Mouse (Mus musculus) heart, postnatal 10 days (tissue): ENCODE measurements at regions not wholly inside any gene's neighbourhood (a gene's known extent, or its start where the extent isn't known, plus 50 kb on each side); places are given as distances from the start of the nearest gene placed in this dataset.
A peak's percentile ranks its signal among the peaks of the same experiment; 100 is the strongest.
"Not testable (repeated sequence)": the region's sequence is repeated elsewhere in the genome, so short reads cannot be mapped to it uniquely, and the experiment has no call there.

ENCODE experiments used
- DNase-seq, 2 experiments: peaks; one replicate each; pipeline ENCODE4 v3.0.0; 2021
- intact Hi-C: fragments of 180-260 bp; cut with DNase I; formaldehyde crosslinking; loops from one replicate; pipeline ENCODE4 v1.15.1; 2025

DNA sequence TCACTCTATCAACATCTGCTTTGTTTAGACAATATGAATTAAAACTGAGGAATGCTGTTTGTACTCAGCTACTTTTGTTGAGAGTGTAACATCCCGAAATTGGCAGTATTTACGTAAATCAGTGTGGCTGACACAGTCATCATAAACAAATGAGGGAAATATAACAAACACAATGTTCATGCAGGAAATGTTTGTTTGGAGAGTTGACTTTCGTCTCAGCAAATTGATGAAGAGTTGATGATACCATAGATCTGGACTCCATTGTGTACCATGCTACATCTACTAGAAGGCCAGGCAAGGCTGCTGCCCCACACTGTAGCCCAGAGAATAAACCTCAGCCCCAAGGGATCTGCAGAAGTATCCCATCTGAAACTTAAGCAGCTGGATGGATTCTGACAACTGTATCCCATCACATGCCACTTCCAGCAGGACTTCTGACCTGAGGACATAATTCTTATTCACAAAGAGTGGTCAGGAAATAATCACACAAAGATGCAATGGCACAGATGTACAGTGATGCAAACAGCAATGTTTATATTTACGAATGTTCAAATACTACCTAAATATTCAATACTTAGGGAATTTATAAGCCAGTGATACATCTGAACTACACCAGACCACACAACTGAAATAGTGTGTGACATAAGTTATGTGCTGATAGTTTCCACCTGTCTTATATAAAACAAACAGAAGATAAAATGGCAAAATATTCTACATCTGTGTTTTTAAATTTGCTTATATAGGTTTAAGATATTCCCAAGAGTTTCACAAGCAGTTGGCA is 51.3 kb downstream of the Gm21897 start:
- DNase-seq = no peak
- intact Hi-C loops = no loop called here

DNA sequence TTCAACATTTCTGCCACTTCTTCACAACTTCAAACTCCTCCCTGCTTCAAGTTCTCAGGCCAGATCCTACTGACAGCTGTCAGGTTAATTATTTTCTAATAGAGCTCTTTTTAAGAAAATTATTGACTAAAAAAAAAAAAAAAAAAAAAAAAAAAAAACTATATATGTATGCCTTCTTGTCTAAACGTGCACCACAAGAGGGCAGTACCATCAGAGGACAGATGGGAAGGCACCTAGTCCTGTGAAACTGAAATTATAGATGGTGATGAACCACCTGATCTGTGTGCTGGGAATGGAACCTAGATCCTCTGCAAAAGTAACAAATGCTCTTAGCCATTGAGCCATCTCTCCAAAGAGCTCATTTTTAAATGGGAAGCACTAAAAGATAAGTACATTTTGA is 55.6 kb downstream of the Gm21897 start:
- intact Hi-C loops = no loop called here
- no peak for DNase-seq

DNA sequence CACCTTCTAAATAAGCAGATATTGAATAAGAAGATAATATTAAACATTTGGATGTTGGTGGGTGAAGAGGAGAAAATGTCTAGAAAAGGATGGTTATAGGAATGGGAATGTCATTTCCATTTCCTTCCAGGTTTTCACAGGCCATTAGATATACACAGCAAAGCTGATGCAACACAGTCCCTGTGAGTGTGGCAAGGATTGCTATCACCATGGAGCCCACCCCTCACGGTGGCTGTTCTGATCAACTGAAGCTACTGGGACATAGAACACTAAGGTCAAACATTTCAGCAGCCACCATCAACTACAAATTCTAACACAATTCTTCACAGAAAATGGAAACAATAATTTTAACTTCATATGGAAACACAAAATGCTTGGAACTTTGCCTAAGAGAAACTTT is 56.7 kb downstream of the Gm21897 start:
- intact Hi-C loops = no loop called here

DNA sequence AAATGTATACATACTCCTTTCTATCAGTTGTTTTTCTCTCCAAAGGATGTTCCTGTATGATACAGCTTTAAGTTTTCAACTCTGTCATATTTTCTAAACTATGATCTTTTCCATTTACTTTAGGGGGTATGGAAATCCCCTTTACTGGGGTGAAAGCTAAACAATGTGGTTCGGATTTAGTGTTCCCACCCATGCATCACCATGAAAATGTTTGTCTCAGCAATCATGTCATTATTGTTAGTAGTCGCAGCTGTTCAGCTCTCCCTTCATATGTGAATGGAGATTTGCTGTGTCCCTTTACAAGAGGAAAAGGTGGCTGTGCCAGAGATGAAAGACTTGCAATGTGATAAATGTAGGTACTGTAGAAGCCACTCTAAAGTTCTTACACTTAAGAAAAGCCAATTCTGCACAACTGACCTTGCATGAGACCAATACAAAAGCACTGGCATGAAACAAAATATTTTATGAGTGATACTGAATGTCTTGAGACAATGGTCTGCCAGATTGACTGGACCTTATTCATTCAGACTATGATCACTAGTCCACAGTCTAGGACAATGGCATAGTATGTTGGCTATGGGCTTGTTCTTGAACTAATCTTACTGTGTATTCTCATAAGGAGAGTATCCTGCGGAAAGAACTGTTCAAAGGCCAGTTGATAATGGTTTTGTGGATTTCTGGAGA is 68.4 kb downstream of the Gm21897 start:
- intact Hi-C loops = no loop called here
- DNase-seq = no peak

More for the DNA sequence above, 56.7 kb downstream of the Gm21897 start:
- no peak for DNase-seq

DNA sequence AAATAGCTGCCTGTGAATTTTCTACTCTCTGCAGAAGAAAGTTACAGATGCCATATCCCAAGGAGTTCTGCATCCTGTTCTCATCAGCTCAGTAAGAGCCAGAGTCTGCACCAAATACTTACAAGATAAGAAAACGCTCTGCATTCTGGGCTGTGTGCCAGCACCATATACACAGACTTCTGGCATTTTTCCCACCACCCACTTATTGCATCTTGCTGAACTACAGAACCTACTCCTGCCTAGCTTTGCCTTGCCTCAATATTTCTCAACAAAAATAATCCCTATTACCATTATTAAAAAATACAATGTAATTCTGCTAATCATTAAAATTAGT is 69.0 kb downstream of the Gm21897 start:
- intact Hi-C loops = no loop called here
- peak in 1 of 2 experiments; percentile 2 for DNase-seq

DNA sequence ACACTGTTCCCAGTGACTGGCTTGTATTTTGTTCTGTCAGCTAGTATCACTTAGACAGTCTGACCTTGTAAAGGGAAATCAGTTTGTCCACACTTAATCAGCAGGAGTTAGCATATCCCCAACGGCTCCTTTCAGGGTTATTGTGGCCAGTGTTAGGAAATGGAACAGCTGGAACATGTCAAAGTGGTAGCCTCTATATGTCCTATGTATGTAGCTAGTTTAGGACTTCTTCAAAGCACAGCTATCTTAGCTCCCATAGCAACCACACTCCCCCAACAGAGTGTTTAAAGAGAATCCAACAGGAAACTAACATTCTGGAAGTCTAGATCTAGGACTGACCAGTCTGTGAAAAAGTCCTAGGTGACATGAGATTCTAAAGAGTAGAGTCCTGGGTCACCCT is 72.6 kb downstream of the Gm21897 start:
- no peak for DNase-seq
- intact Hi-C loops = no loop called here

DNA sequence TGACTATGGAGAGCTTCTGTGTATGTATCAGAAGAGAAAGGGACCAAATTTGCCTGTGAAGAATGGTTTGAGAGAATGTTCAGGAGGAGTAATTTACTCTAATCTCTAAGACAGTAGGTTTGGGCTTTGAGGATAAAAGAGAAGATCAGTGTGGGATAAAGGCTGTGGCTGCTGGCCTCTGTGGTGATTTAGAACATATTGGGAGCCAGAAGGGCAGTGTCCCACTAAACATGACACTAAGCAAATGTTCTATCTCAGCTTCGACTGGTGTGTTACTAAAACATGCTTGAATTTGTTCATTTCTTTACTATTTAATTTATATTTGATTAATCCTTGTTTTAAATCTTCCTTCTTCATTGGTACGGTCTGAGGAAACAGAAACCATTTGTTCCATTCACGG is 113.1 kb downstream of the Gm21897 start:
- intact Hi-C loops = no loop called here
- DNase-seq = no peak

DNA sequence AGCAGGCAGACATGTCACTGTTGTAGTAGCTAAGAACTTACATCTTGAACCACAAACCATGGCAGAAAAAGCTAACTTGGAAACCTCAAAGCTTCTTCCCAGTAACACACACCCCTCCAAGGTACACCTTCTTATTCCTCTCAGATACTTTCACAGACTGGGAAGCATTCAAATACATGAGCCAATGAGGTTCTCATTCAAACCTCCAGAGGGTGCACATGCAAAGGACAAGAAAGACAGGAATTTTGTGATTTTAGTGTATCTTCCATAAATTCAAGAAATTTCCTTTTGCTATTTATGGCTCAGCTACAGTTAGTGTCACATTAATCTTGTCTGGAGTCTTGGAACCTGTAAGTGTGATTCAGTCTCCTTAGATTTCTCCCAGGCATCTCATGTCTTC is 115.4 kb downstream of the Gm21897 start:
- DNase-seq = no peak
- intact Hi-C loops = no loop called here

DNA sequence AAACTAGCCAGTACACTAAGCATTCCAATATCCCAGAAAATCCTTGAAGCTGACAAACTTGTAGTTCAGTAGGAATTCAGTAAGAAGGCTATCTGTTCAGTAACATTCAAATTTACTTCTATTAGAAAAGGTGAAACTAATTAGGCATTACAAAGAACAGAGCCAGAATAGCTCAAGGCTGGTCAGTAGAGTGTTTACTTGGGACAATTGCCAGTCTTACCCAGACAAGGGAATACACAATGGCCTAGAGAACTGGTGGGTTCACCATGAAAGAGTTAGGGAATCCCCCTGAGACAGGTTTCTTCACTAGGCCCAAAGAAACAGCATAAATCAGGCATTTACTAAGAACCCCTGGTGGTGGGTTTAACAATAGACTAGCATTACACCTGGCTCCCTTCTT is 145.6 kb downstream of the Gm21897 start:
- DNase-seq, intact Hi-C loops: not testable (repeated sequence)

DNA sequence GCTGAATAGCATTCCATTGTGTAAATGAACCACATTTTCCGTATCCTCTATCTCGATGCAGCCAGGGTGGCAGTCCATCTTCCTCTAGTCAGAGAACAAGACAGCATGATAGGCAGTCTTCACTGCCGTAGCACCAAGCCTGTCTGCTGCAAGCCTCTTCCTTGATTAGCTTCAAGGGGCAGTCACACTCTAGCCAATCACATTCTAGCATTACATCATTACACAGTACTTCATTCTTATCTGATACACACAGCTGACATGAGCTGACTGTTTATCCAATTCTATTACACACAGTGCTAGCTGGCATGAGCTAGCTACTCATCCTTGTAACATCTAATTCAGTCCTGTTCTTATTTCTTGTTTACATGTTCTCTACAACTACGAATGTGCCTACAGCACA is 156.6 kb downstream of the Gm21897 start:
- DNase-seq = no peak
- intact Hi-C loops = no loop called here

DNA sequence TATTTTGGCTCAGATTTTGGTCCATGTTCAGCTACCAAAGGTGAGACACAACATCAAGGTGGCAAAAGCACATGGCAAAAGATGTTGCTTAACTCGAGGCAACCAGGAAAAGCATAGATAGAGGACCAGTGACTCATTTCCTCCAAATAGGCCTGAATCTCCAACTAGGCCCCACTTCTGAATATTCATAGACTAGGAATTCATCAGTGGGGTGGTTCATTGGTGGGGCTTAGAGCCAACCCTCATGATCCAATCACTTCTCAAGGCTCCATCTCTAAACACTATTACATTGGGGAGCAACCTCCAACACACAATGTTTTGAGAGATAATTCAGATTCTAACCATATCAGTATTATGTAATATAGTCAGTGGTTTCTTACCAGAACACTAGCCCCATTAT is 161.6 kb downstream of the Gm21897 start:
- no peak for DNase-seq
- intact Hi-C loops = no loop called here

DNA sequence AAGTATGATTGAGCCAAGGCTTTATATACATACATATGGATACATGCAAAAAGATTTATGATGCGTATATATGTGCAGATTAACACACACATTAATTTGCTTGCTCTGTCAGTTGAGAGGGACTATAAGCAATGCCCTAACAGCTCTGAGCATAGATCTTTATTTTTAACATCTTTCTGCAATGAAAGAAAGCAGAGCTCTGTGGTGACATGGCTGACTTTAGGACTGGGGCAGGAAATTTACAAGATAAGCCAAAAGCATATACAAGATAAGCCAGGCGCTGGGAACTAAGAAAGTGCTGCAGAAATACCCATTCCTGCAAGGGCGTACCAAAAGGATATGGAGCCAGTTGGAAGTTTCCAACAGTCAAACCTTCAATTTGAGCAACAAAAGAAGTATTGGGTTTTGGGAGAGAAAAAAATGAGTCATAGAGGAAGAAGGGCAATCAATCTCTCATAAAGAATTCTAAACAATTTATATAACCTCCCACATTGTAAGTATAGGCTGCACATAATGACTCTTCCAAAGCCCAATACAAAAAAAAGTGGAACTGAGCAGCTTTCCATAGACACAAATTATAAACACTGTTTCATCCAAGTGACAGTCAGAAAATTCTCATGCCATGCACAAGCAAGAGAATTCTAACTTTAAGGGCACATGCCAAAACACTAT is 174.2 kb downstream of the Gm21897 start:
- intact Hi-C loops = no loop called here
- DNase-seq = no peak

DNA sequence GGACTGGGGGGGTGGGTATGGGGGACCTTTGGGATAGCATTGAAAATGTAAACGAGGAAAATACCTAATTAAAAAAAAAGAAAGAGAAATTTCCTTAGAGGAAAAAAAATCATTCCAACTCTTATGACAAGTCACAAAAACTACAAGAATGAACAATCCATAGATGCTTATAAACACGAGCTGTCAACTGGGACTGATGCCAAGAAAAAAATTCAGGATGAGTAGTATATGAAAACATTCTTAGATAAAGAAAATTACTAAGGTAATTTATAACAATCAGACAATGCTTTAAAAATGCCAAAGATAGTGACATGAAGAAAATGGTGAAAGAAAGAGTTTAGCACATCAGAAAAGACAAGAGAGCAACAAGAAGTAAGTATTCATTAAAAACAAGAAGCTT is 176.0 kb downstream of the Gm21897 start:
- intact Hi-C loops = no loop called here
- no peak for DNase-seq
